Mouse (Mus musculus): Measurements from ENCODE around the gene Zmynd10.

DNA sequence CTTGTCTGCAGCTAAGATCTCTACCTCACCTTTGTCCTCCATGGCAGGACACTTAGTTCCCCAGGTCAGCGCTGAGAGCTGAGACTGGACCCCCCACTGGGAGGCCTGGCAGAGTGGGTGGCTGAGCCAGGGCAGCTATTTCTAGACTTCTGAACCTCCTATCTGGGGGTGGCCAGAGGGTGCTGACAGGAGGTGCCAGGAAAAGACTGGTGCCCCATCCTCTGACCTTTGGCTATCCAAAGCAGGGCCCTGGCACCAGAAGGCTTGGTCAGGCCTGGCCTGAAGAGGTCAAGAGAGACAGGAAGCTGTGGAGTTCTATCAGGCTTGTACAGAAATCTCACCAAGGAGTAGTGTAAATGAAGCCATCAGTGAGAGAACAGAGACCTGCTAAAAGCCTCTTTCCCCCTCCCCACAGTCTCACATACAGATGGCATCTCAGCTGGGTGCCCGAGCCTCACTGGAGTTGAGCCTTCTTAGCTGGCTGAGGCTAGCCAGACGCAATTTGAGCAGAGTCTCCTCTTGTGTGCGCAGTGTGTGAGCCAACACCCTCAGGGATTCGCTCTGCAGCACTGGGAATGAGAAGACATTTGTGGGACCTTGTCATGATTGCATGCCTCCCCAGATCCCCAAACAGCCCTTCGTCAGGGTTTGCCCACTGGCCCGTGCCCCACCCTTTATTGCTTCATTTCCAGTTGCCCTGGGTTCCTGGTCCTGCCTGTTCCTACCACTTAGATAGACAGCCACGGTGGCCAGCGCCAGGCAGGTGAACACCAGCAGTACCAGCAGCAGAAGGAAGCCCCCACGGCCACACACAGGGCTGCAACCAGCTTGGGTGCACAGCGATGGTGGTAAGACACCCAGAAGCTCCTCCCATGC, 46.2 kb downstream of the Zmynd10 start:
- TF ChIP-seq CTCF (IDR thresholded peaks at IDR 0.05; ENCODE audit: borderline replicate concordance, extremely low read depth, insufficient read depth, insufficient read length) (no peak), POLR2A (IDR thresholded peaks at IDR 0.05; ENCODE audit: borderline replicate concordance, extremely low read depth, insufficient read depth, insufficient read length, poor library complexity, severe bottlenecking) (no peak)

Data from brain, embryonic 14.5 days (tissue).